Mouse (Mus musculus): ENCODE results near the gene Gm6525. TPM values are rescaled to one million over a fixed set of nuclear protein-coding genes. Genes with fewer than 3 reads are reported as not detected.
A peak's percentile ranks its signal among the peaks of the same experiment; 100 is the strongest.

Gm6525 gene
- polyA plus RNA-seq (2014; fragmentation: Nextera tagmentation; extraction: Ambion mirVana) = 0.44 and 0.63 TPM in 2 replicates

DNA sequence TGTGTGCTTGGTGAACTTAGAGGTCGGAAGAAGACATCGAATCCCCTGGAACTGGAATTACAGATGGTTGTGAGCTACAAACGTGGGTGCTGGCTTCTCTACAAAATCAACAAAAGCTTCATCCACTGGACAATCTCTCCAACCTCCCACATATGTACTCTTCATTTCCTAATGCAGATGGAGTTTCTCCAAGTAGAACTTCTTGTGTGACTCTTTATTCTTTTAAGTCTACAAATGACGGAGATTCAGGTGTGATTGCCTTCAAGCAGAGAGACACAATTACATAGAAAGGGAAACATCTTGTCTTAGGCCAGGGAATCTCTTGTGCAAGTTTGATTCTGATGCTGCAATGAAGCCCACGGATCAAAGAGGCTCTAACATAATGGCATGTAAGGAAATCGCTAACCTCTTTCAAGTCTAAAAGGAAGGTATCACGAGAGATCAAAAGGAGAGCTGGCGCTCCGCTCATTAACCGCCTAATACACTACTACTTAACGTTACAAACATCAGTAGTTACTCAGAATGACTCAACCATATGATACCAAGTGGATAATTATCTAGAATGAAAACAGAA, at the start of gene Gm6525:
Gene Gm6525 (plus strand): TSS at position 524 of the 574 bp plus-strand sequence.
- no peak for DNase-seq (ENCODE audit: low spot score)
- Histone ChIP-seq H3K36me3 (ENCODE audit: control insufficient read depth, insufficient read depth, low read length) (no peaks in the 10 kb centered on the region), H3K9ac (ENCODE audit: low read length) (no peak within 1 kb of the TSS), H3K9me3 (ENCODE audit: control insufficient read depth, low read length) (no peaks in the 10 kb centered on the region), H3K4me2 (ENCODE audit: low read depth, severe bottlenecking) (no peak within 1 kb of the TSS), H3K27ac (replicated peaks; ENCODE audit: low read depth, low read length) (no peak within 1 kb of the TSS), H3K4me3 (ENCODE audit: low read depth, low read length) (no peak within 1 kb of the TSS), H3K4me1 (ENCODE audit: control insufficient read depth, insufficient read depth, low read length) (no peaks in the 10 kb centered on the region), H3K27me3 (ENCODE audit: control insufficient read depth, insufficient read depth, low read length) (no peaks in the 10 kb centered on the region)
- 66% methylated on average over 11 of the region's 11 CpGs for WGBS
- no peak for ATAC-seq (ENCODE audit: insufficient number of reproducible peaks, low FRiP score, low TSS enrichment, low read depth)

DNA sequence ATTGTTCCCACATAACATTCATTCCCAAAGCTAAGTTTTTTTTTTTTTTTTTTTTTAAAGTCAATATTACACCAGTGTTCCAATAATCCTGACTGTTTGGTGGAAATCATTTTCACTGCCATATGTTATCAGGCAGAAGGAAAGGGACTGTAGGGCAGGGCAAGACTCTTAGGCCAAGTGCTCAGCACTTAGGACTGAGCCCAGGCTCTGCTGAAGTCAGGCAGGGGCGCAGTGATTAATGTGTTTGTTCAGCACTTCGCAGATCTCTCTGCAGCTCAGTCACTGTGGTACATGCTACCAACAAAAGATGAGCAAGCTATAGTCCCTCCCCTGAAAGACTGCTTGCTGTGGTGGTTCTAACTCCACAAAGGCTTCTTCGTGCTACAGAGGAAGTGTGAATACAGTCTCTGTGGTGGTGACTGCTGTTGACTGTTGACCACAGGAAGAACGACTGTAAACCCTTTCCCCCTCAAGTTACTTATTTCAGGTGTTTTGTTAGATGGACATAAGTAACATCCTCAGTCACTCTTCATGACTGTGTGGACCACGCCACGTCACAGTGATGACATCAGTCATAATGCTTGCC, 48.1 kb upstream of the Gm6525 start:
- H3K4me1 ChIP-seq (ENCODE audit: control insufficient read depth, insufficient read depth, low read length) = peaks cover 13% of the 10 kb centered on the region
- H3K4me2 ChIP-seq (ENCODE audit: low read depth, severe bottlenecking) = no peak overlapping the region
- no peaks in the 10 kb centered on the region for H3K36me3 ChIP-seq (ENCODE audit: control insufficient read depth, insufficient read depth, low read length)
- H3K27me3 ChIP-seq (ENCODE audit: control insufficient read depth, insufficient read depth, low read length) = no peaks in the 10 kb centered on the region
- H3K27ac ChIP-seq (replicated peaks; ENCODE audit: low read depth, low read length) = no peak overlapping the region
- H3K9me3 ChIP-seq (ENCODE audit: control insufficient read depth, low read length) = no peaks in the 10 kb centered on the region
- H3K9ac ChIP-seq (ENCODE audit: low read length) = no peak overlapping the region
- 77% methylated on average over 6 of the region's 6 CpGs for WGBS
- H3K4me3 ChIP-seq (ENCODE audit: low read depth, low read length) = no peak overlapping the region
- DNase-seq (ENCODE audit: low spot score) (no peak), ATAC-seq (ENCODE audit: insufficient number of reproducible peaks, low FRiP score, low TSS enrichment, low read depth) (no peak)

DNA sequence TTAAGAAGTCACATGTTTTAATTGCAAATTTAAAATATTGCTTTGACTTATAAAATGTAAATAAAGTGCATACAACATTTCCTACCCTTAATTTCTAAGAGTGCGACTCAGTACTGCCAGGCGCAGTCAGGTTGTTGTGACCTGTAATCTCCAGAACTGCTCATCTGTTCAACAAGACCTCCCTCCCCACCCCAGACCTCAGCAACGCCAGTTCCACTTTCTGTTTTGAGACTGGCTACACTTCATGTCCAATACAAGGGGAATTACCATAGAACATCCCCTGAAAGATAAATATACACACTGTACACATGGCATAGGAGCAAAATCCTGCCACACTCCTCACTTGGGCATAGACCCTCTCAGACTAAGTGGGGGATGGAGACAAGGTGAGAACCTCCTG, 47.2 kb upstream of the Gm6525 start:
- no peak for DNase-seq (ENCODE audit: low spot score)
- Histone ChIP-seq H3K27me3 (ENCODE audit: control insufficient read depth, insufficient read depth, low read length) (no peaks in the 10 kb centered on the region), H3K9ac (ENCODE audit: low read length) (no peak overlapping the region), H3K4me2 (ENCODE audit: low read depth, severe bottlenecking) (no peak overlapping the region), H3K4me1 (ENCODE audit: control insufficient read depth, insufficient read depth, low read length) (peaks cover 17% of the 10 kb centered on the region), H3K27ac (replicated peaks; ENCODE audit: low read depth, low read length) (no peak overlapping the region), H3K36me3 (ENCODE audit: control insufficient read depth, insufficient read depth, low read length) (no peaks in the 10 kb centered on the region), H3K4me3 (ENCODE audit: low read depth, low read length) (no peak overlapping the region), H3K9me3 (ENCODE audit: control insufficient read depth, low read length) (no peaks in the 10 kb centered on the region)
- 87% methylated on average over 3 of the region's 3 CpGs for WGBS
- ATAC-seq (ENCODE audit: insufficient number of reproducible peaks, low FRiP score, low TSS enrichment, low read depth) = no peak

DNA sequence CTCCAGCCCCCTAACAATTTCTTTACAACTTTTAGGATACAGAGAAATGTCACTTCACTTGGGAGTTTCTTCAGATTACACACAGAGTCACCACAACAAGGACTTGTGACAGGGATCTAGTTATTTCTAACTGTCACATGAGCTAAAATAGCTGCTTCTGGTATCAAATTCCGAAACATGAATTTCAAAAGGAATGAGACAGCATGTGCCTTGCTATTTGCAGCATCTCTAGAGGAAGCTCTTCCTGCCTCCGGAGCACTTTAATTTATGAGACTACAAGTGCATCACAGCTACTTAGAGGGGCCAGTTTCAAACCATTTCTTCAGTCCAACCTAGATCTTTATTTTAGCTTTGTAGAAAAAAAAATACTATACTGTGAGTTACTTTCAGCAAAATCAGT, 46.5 kb upstream of the Gm6525 start:
- DNase-seq (ENCODE audit: low spot score) (no peak), ATAC-seq (ENCODE audit: insufficient number of reproducible peaks, low FRiP score, low TSS enrichment, low read depth) (no peak)
- Histone ChIP-seq H3K27ac (replicated peaks; ENCODE audit: low read depth, low read length) (no peak overlapping the region), H3K9ac (ENCODE audit: low read length) (no peak overlapping the region), H3K27me3 (ENCODE audit: control insufficient read depth, insufficient read depth, low read length) (no peaks in the 10 kb centered on the region), H3K9me3 (ENCODE audit: control insufficient read depth, low read length) (no peaks in the 10 kb centered on the region), H3K4me2 (ENCODE audit: low read depth, severe bottlenecking) (no peak overlapping the region), H3K4me1 (ENCODE audit: control insufficient read depth, insufficient read depth, low read length) (peaks cover 18% of the 10 kb centered on the region), H3K36me3 (ENCODE audit: control insufficient read depth, insufficient read depth, low read length) (no peaks in the 10 kb centered on the region), H3K4me3 (ENCODE audit: low read depth, low read length) (no peak overlapping the region)
- 70% methylated on average over 2 of the region's 2 CpGs for WGBS

DNA sequence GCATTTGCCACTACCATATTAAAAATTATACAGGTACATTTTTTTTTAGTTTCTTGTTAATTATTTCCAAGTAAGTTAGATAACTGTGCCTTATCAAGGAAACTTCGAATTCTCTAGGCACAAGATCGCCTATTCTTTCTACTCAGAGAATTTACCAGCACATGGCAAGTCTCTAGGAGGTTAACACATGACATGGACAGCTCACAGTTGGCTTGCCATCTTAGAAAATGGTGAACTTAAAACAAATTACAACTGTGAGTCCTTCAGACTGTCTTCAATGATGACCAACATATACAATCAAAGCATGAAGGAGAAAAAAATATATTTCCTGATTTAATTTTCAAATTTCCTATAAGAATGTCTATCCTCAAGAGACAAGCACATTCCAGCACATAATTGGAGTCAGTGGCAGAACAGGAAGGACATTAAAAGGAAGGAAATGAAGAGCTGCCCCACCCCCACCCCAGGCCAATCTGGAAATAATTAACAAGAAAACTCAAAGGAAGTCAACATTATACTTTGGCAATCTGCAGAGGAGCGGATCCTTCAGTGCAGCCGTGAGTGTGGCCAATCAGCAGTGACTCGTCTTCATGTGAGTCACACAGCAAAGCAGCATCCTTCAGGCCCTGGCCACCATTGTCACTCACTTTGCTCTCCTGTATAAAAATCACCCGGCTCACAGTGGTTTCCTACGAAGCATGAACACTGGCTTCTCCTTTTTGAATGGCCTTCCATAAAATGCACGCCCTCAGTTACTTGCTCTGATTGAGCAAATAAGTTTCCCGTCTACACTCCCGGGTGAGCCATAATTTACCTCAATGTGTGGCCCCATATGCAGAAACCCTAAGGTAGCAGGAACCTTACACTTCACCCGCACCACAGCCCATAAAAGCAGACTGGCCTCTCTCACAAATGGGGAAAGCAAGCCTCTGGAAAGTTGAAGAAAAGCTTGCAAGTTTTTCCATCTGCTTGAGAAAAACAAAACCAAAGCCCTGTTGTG, 44.7 kb upstream of the Gm6525 start:
- WGBS = 22% methylated on average over 11 of the region's 11 CpGs
- Histone ChIP-seq H3K4me3 (ENCODE audit: low read depth, low read length) (no peak overlapping the region), H3K9me3 (ENCODE audit: control insufficient read depth, low read length) (no peaks in the 10 kb centered on the region), H3K36me3 (ENCODE audit: control insufficient read depth, insufficient read depth, low read length) (no peaks in the 10 kb centered on the region), H3K4me1 (ENCODE audit: control insufficient read depth, insufficient read depth, low read length) (peaks cover 26% of the 10 kb centered on the region), H3K27me3 (ENCODE audit: control insufficient read depth, insufficient read depth, low read length) (no peaks in the 10 kb centered on the region), H3K27ac (replicated peaks; ENCODE audit: low read depth, low read length) (peak overlapping the region; percentile 82), H3K9ac (ENCODE audit: low read length) (no peak overlapping the region), H3K4me2 (ENCODE audit: low read depth, severe bottlenecking) (peak overlapping the region; percentile 10; the same call in 1 of the 2 replicates)
- peak; percentile 67; the same call in 1 of the 2 replicates for ATAC-seq (ENCODE audit: insufficient number of reproducible peaks, low FRiP score, low TSS enrichment, low read depth)
- peak; percentile 74 for DNase-seq (ENCODE audit: low spot score)

DNA sequence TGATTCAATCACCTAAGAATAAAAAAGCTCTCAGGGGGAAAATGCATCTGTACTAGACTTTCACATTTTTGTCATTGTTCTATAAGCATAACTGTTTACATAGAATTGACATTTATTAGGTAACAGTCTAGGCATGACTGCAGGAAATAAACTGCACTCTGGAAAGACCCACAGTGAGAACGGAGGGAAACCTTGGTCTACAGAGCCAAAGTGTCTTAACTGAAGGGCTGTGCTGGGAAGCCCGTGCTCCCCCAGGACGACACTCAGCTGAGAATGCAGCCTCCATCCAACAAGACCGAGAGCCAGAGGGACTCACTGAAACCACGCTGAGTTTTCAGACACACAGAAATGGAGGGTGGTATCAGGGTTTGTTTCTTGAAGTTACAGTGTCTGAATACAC, 43.1 kb upstream of the Gm6525 start:
- no peaks in the 10 kb centered on the region for H3K9me3 ChIP-seq (ENCODE audit: control insufficient read depth, low read length)
- no peak overlapping the region for H3K9ac ChIP-seq (ENCODE audit: low read length)
- H3K27me3 ChIP-seq (ENCODE audit: control insufficient read depth, insufficient read depth, low read length) = no peaks in the 10 kb centered on the region
- H3K27ac ChIP-seq (replicated peaks; ENCODE audit: low read depth, low read length) = 0 out of 2 replicates have a peak overlapping the region, but pooled peaks have one; percentile 14
- H3K36me3 ChIP-seq (ENCODE audit: control insufficient read depth, insufficient read depth, low read length) = no peaks in the 10 kb centered on the region
- H3K4me2 ChIP-seq (ENCODE audit: low read depth, severe bottlenecking) = no peak overlapping the region
- no peak for ATAC-seq (ENCODE audit: insufficient number of reproducible peaks, low FRiP score, low TSS enrichment, low read depth)
- peak; percentile 6 for DNase-seq (ENCODE audit: low spot score)
- H3K4me3 ChIP-seq (ENCODE audit: low read depth, low read length) = no peak overlapping the region
- 60% methylated on average over 5 of the region's 5 CpGs for WGBS
- H3K4me1 ChIP-seq (ENCODE audit: control insufficient read depth, insufficient read depth, low read length) = peaks cover 26% of the 10 kb centered on the region

DNA sequence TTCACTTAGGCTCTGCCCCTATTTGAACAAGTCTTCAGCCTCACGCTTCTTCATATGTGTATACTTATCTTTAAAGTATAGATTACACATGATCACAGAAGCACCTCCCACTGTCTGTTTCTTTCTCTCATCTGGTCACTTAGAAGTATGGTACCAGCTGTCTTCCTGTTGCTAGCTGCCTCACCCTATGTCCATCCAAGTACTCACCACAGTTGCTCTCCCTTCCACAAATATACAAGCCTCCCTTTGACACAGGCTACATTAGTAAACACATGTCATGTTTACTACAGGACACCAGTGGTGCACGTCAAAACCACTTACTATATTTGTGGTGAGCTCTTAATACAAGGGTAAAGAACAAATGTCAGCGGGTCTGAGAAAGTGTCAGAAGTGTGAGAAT, 42.5 kb upstream of the Gm6525 start:
- no peak for ATAC-seq (ENCODE audit: insufficient number of reproducible peaks, low FRiP score, low TSS enrichment, low read depth)
- WGBS = 91% methylated on average over 3 of the region's 3 CpGs
- Histone ChIP-seq H3K4me1 (ENCODE audit: control insufficient read depth, insufficient read depth, low read length) (peaks cover 24% of the 10 kb centered on the region), H3K4me3 (ENCODE audit: low read depth, low read length) (no peak overlapping the region), H3K4me2 (ENCODE audit: low read depth, severe bottlenecking) (no peak overlapping the region), H3K9ac (ENCODE audit: low read length) (no peak overlapping the region), H3K27ac (replicated peaks; ENCODE audit: low read depth, low read length) (no peak overlapping the region), H3K9me3 (ENCODE audit: control insufficient read depth, low read length) (no peaks in the 10 kb centered on the region), H3K27me3 (ENCODE audit: control insufficient read depth, insufficient read depth, low read length) (no peaks in the 10 kb centered on the region), H3K36me3 (ENCODE audit: control insufficient read depth, insufficient read depth, low read length) (no peaks in the 10 kb centered on the region)
- no peak for DNase-seq (ENCODE audit: low spot score)

DNA sequence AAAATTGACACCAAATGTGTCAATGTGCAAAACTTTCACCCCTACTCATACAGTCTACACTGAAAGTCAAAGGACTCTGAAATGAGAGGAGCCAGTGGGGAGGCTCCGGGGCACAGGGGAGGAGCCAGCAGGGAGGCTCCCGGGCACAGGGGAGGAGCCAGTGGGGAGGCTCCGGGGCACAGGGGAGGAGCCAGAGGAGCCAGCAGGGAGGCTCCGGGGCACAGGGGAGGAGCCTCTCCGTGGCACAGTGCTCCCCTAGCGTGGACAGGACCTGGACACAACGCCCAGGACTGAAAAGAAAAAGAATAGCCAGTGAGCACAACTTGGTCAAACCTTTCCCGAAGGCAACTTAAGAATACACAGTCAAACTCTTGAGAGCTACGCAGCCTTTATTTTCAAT, 38.5 kb upstream of the Gm6525 start:
- Histone ChIP-seq H3K27ac (replicated peaks; ENCODE audit: low read depth, low read length) (no peak overlapping the region), H3K27me3 (ENCODE audit: control insufficient read depth, insufficient read depth, low read length) (no peaks in the 10 kb centered on the region), H3K4me3 (ENCODE audit: low read depth, low read length) (no peak overlapping the region), H3K9ac (ENCODE audit: low read length) (no peak overlapping the region), H3K36me3 (ENCODE audit: control insufficient read depth, insufficient read depth, low read length) (no peaks in the 10 kb centered on the region), H3K9me3 (ENCODE audit: control insufficient read depth, low read length) (no peaks in the 10 kb centered on the region), H3K4me2 (ENCODE audit: low read depth, severe bottlenecking) (no peak overlapping the region), H3K4me1 (ENCODE audit: control insufficient read depth, insufficient read depth, low read length) (peaks cover 23% of the 10 kb centered on the region)
- ATAC-seq (ENCODE audit: insufficient number of reproducible peaks, low FRiP score, low TSS enrichment, low read depth) = no peak
- 33% methylated on average over 9 of the region's 9 CpGs for WGBS
- DNase-seq (ENCODE audit: low spot score) = no peak
